Mouse (Mus musculus): ENCODE measurements around the gene Gfra1. TPM values are rescaled to one million over a fixed set of nuclear protein-coding genes. Genes with fewer than 3 reads are reported as not detected.

Gene Gfra1
- polyA plus RNA-seq, 2 experiments: 19.5 to 19.9 TPM

DNA sequence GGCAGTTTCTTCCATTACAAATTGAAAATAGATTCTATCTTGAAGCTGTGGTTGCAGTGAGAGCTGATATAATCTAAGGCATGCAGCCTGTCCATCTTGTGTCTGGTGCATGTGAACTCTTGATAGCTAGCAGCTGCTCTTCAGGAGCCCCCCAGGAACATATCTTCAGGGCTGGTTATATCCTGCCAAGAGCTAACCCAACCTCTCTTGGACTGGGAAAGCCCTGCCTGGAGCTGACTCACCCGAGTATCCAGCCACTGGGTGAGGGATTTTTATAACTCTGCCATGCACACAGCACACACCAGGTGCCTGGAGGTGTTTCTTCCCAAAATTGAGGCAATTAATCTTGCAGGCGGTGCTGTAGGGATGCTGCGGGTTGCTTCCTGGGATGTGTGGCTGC is 228.8 kb downstream of the Gfra1 start:
- Histone ChIP-seq H3K9me3 (ENCODE audit: control insufficient read depth, low read length) (no peaks in the 10 kb centered on the region), H3K9ac (ENCODE audit: low read depth, low read length, severe bottlenecking) (no peak overlapping the region), H3K27me3 (ENCODE audit: control insufficient read depth, insufficient read depth, low read length) (no peaks in the 10 kb centered on the region), H3K4me2 (replicated peaks; ENCODE audit: low read depth, low read length, severe bottlenecking) (no peak overlapping the region), H3K27ac (replicated peaks; ENCODE audit: low read depth, low read length) (no peak overlapping the region), H3K4me1 (ENCODE audit: control insufficient read depth, insufficient read depth, low read length) (peaks cover 21% of the 10 kb centered on the region), H3K4me3 (replicated peaks; ENCODE audit: low read length) (no peak overlapping the region), H3K36me3 (ENCODE audit: control insufficient read depth, insufficient read depth, low read length) (no peaks in the 10 kb centered on the region)
- no peak for TF ChIP-seq POLR2A (IDR thresholded peaks at IDR 0.05; ENCODE audit: borderline replicate concordance, extremely low read depth, insufficient read depth, insufficient read length)
- DNase-seq (ENCODE audit: low spot score) (no peak), ATAC-seq (ENCODE audit: low FRiP score, low read depth) (no peak)
- WGBS: 11% methylated on average over 3 of the region's 3 CpGs

- peaks cover 6% of the 10 kb centered on the region; the same call in 1 of the 2 replicates for H3K4me1 ChIP-seq (ENCODE audit: control insufficient read depth, insufficient read depth, low read length)
- TF ChIP-seq POLR2A (IDR thresholded peaks at IDR 0.05; ENCODE audit: borderline replicate concordance, extremely low read depth, insufficient read depth, insufficient read length): no peak
- H3K36me3 ChIP-seq (ENCODE audit: control insufficient read depth, insufficient read depth, low read length): no peaks in the 10 kb centered on the region
- H3K4me3 ChIP-seq (replicated peaks; ENCODE audit: low read length): no peak overlapping the region
- H3K9ac ChIP-seq (ENCODE audit: low read depth, low read length, severe bottlenecking): no peak overlapping the region
- DNase-seq (ENCODE audit: low spot score) (no peak), ATAC-seq (ENCODE audit: low FRiP score, low read depth) (no peak)
- no peaks in the 10 kb centered on the region for H3K9me3 ChIP-seq (ENCODE audit: control insufficient read depth, low read length)
- no peak overlapping the region for H3K27ac ChIP-seq (replicated peaks; ENCODE audit: low read depth, low read length)
- WGBS: 24% methylated on average over 25 of the region's 25 CpGs
- no peak overlapping the region; the same call in 1 of the 2 replicates for H3K4me2 ChIP-seq (replicated peaks; ENCODE audit: low read depth, low read length, severe bottlenecking)
- no peaks in the 10 kb centered on the region for H3K27me3 ChIP-seq (ENCODE audit: control insufficient read depth, insufficient read depth, low read length)
These were observed 235.5 kb downstream of the Gfra1 start for GRCm38 (mm10) chr19:58220061-58220831.

- Histone ChIP-seq H3K36me3 (ENCODE audit: control insufficient read depth, insufficient read depth, low read length) (no peaks in the 10 kb centered on the region), H3K9me3 (ENCODE audit: control insufficient read depth, low read length) (no peaks in the 10 kb centered on the region), H3K4me1 (ENCODE audit: control insufficient read depth, insufficient read depth, low read length) (peaks cover 6% of the 10 kb centered on the region; the same call in 1 of the 2 replicates), H3K4me3 (replicated peaks; ENCODE audit: low read length) (no peak overlapping the region), H3K27ac (replicated peaks; ENCODE audit: low read depth, low read length) (no peak overlapping the region), H3K27me3 (ENCODE audit: control insufficient read depth, insufficient read depth, low read length) (no peaks in the 10 kb centered on the region), H3K9ac (ENCODE audit: low read depth, low read length, severe bottlenecking) (no peak overlapping the region), H3K4me2 (replicated peaks; ENCODE audit: low read depth, low read length, severe bottlenecking) (no peak overlapping the region)
- DNase-seq (ENCODE audit: low spot score) (no peak), ATAC-seq (ENCODE audit: low FRiP score, low read depth) (no peak)
- WGBS: 82% methylated on average over 4 of the region's 4 CpGs
- no peak for TF ChIP-seq POLR2A (IDR thresholded peaks at IDR 0.05; ENCODE audit: borderline replicate concordance, extremely low read depth, insufficient read depth, insufficient read length)
These were observed 238.1 kb downstream of the Gfra1 start for GRCm38 (mm10) chr19:58217591-58217990.

- Histone ChIP-seq H3K4me1 (ENCODE audit: control insufficient read depth, insufficient read depth, low read length) (no peaks in the 10 kb centered on the region), H3K4me2 (replicated peaks; ENCODE audit: low read depth, low read length, severe bottlenecking) (no peak overlapping the region), H3K27me3 (ENCODE audit: control insufficient read depth, insufficient read depth, low read length) (no peaks in the 10 kb centered on the region), H3K4me3 (replicated peaks; ENCODE audit: low read length) (no peak overlapping the region), H3K27ac (replicated peaks; ENCODE audit: low read depth, low read length) (no peak overlapping the region), H3K36me3 (ENCODE audit: control insufficient read depth, insufficient read depth, low read length) (no peaks in the 10 kb centered on the region), H3K9ac (ENCODE audit: low read depth, low read length, severe bottlenecking) (no peak overlapping the region), H3K9me3 (ENCODE audit: control insufficient read depth, low read length) (no peaks in the 10 kb centered on the region)
- ATAC-seq (ENCODE audit: low FRiP score, low read depth) (no peak), DNase-seq (ENCODE audit: low spot score) (no peak)
- no peak for TF ChIP-seq POLR2A (IDR thresholded peaks at IDR 0.05; ENCODE audit: borderline replicate concordance, extremely low read depth, insufficient read depth, insufficient read length)
- 54% methylated on average over 10 of the region's 10 CpGs for WGBS
These were observed 249.1 kb downstream of the Gfra1 start for GRCm38 (mm10) chr19:58206496-58207044.

DNA sequence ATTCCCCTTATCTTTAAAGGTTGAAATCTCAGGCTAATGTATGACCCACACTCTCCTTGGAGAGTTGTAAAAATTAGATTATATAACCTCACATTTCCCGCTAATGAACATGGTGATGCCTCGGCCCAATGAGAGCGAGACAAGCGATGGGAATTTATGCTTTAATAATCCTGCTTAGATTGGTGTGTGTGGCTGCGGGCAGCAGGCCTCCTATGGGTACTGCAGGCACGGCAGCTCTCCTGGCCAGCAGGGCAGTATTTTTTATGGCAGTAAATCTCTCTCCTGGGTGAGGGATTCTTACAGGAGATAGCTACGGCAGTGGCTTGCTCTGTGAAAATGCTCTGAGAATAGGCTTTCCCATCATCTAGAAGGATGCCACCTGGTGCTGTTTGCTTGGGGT is 250.2 kb downstream of the Gfra1 start:
- H3K4me2 ChIP-seq (replicated peaks; ENCODE audit: low read depth, low read length, severe bottlenecking): no peak overlapping the region
- H3K27ac ChIP-seq (replicated peaks; ENCODE audit: low read depth, low read length): no peak overlapping the region
- DNase-seq (ENCODE audit: low spot score) (no peak), ATAC-seq (ENCODE audit: low FRiP score, low read depth) (no peak)
- no peaks in the 10 kb centered on the region for H3K9me3 ChIP-seq (ENCODE audit: control insufficient read depth, low read length)
- TF ChIP-seq POLR2A (IDR thresholded peaks at IDR 0.05; ENCODE audit: borderline replicate concordance, extremely low read depth, insufficient read depth, insufficient read length): no peak
- H3K27me3 ChIP-seq (ENCODE audit: control insufficient read depth, insufficient read depth, low read length): no peaks in the 10 kb centered on the region
- no peak overlapping the region for H3K9ac ChIP-seq (ENCODE audit: low read depth, low read length, severe bottlenecking)
- no peak overlapping the region for H3K4me3 ChIP-seq (replicated peaks; ENCODE audit: low read length)
- WGBS: 79% methylated on average over 7 of the region's 7 CpGs
- no peaks in the 10 kb centered on the region for H3K4me1 ChIP-seq (ENCODE audit: control insufficient read depth, insufficient read depth, low read length)
- H3K36me3 ChIP-seq (ENCODE audit: control insufficient read depth, insufficient read depth, low read length): no peaks in the 10 kb centered on the region

Measured in limb, embryonic 14.5 days (tissue).